In the genomic region with DNA sequence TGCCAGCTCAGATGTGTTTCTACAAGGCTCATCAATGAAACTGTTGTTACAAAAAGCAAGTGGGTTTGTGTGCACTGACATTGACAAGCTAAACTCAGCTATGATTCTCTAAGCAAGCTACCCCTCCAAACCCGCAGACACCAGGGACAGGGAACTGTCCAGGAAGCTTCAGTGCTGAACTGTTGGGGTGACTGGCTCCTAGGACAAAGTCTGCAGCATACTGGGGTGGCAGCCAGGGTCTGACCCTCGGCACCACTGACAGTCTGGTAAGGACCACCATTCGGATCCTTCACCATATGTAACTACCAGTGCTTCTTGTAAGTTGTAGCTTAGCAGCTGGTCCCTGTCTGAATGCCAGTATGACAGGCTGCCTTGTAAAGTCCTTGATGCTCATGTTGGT, we compare ENCODE assay signal across 18 mouse cellular contexts. TPM values are rescaled to one million over a fixed set of nuclear protein-coding genes. Genes with fewer than 3 reads are reported as not detected.
DNase-seq lines count a peak whose midpoint lies in the region; ATAC-seq and TF ChIP-seq lines count a peak whose summit lies in the region.
"Had no signal": no experiment of that assay in that cellular context is flagged by ENCODE, and none has a peak within 500 bp of the region (broad histone marks: within the 10 kb centered on the region; RNA-seq: fewer than 3 reads in every experiment).

No protein-coding gene starts in this region.

- no peak overlapping the region for H3K27ac ChIP-seq in heart, embryonic 10.5 days
- H3K27ac ChIP-seq in neural tube, embryonic 15.5 days (replicated peaks), result no peak overlapping the region
- H3K27ac ChIP-seq in gastrocnemius, adult 2 months, result no peak overlapping the region
- H3K27ac ChIP-seq: liver, embryonic 15.5 days; midbrain, embryonic 12.5 days had no signal

- H3K4me2 ChIP-seq in neural tube, embryonic 15.5 days, result no peak overlapping the region
- H3K4me2 ChIP-seq: liver, embryonic 15.5 days; midbrain, embryonic 12.5 days had no signal

- DNase-seq in heart, postnatal 4 days, result peak; percentile 39
- DNase-seq in heart, embryonic 10.5 days (ENCODE audit: low spot score), result no peak
- DNase-seq in neural tube, embryonic 10.5 days (ENCODE audit: extremely low spot score, low spot score), result peak; percentile 22
- peak; percentile 7 for DNase-seq in c-Kit-positive CD71-negative TER-119-negative erythroid progenitor cells, embryonic 14.5 days (ENCODE audit: low read depth)
- DNase-seq in gastrocnemius, adult 2 months, result no peak
- no peak for DNase-seq in gastrocnemius, postnatal 4 days (ENCODE audit: low spot score in 2 of 2)
- DNase-seq: cerebellum, postnatal 14 days; gastrocnemius, postnatal 25 days; heart, postnatal 36 days; kidney, postnatal 25 days; thymus, adult 2 months had no signal

- no peak for TF ChIP-seq CTCF in gastrocnemius, adult 2 months (IDR thresholded peaks at IDR 0.05)

- H3K4me3 ChIP-seq in heart, embryonic 10.5 days, result no peak overlapping the region
- no peak overlapping the region for H3K4me3 ChIP-seq in neural tube, embryonic 15.5 days (replicated peaks)
- no peak overlapping the region for H3K4me3 ChIP-seq in gastrocnemius, adult 2 months
- H3K4me3 ChIP-seq: liver, embryonic 15.5 days; midbrain, embryonic 12.5 days had no signal

- no peak overlapping the region for H3K9ac ChIP-seq in neural tube, embryonic 15.5 days (replicated peaks)
- H3K9ac ChIP-seq: liver, embryonic 15.5 days; midbrain, embryonic 12.5 days had no signal

- no peaks in the 10 kb centered on the region for H3K36me3 ChIP-seq in heart, embryonic 10.5 days
- H3K36me3 ChIP-seq in neural tube, embryonic 15.5 days, result no peaks in the 10 kb centered on the region
- H3K36me3 ChIP-seq: liver, embryonic 15.5 days; midbrain, embryonic 12.5 days had no signal

- no peaks in the 10 kb centered on the region for H3K27me3 ChIP-seq in heart, embryonic 10.5 days (ENCODE audit: insufficient read depth, poor library complexity, severe bottlenecking)
- H3K27me3 ChIP-seq in neural tube, embryonic 15.5 days (replicated peaks), result no peaks in the 10 kb centered on the region
- H3K27me3 ChIP-seq: liver, embryonic 15.5 days; midbrain, embryonic 12.5 days had no signal

- no peak for ATAC-seq in neural tube, embryonic 15.5 days (ENCODE audit: low FRiP score)
- 0 out of 2 replicates have a peak, but pooled peaks have one; percentile 28 for ATAC-seq in megakaryocyte-erythroid progenitor cell, adult 5-6 weeks (replicated peaks; ENCODE audit: low FRiP score, low TSS enrichment, poor library complexity, severe bottlenecking)
- ATAC-seq: CD4-positive, CD25-positive, alpha-beta regulatory T cell, adult 4 months had no signal

- 38% methylated on average over 3 of the region's 3 CpGs for WGBS in heart, embryonic 10.5 days
- 61% methylated on average over 3 of the region's 3 CpGs for WGBS in neural tube, embryonic 15.5 days

- intact Hi-C loops in gastrocnemius, adult 2 months (cut with DNase I), result no loop called here

- H3K9me3 ChIP-seq in heart, embryonic 10.5 days, result no peaks in the 10 kb centered on the region
- no peaks in the 10 kb centered on the region for H3K9me3 ChIP-seq in neural tube, embryonic 15.5 days (replicated peaks)
- H3K9me3 ChIP-seq: liver, embryonic 15.5 days; midbrain, embryonic 12.5 days had no signal

- no peaks in the 10 kb centered on the region for H3K4me1 ChIP-seq in heart, embryonic 10.5 days
- H3K4me1 ChIP-seq in neural tube, embryonic 15.5 days, result no peaks in the 10 kb centered on the region
- H3K4me1 ChIP-seq: liver, embryonic 15.5 days; midbrain, embryonic 12.5 days had no signal

RNA-seq across cellular contexts. Expression of a gene that starts 43.6 kb away (rescaled TPM):
- total RNA-seq in heart, postnatal 4 days (2021), result not detected
- 0.83 and 2.0 TPM in 2 replicates for polyA plus RNA-seq in heart, embryonic 10.5 days (2016; fragmentation: Nextera tagmentation; extraction: Ambion mirVana)
- not detected in 2 replicates for polyA plus RNA-seq in neural tube, embryonic 15.5 days (2015; fragmentation: Nextera tagmentation; extraction: Ambion mirVana)
- not detected in 2 replicates for total RNA-seq in megakaryocyte-erythroid progenitor cell, adult 5-6 weeks (2014; fragmentation: Nextera tagmentation)
- not detected in 2 replicates for total RNA-seq in megakaryocyte-erythroid progenitor cell, adult 5-6 weeks (2017)
- not detected for total RNA-seq in gastrocnemius, adult 2 months (2021)
- total RNA-seq in gastrocnemius, postnatal 4 days (2021), result not detected
- total RNA-seq: gastrocnemius, postnatal 25 days; heart, postnatal 36 days; left cerebral cortex, adult 8-10 months had no signal
- polyA plus RNA-seq: CD4-positive, CD25-positive, alpha-beta regulatory T cell, adult 4 months; liver, embryonic 15.5 days; spleen, adult 2 months had no signal

Comparison
In these comparisons a context has a peak if more than half of its experiments do, and no peak if none do; other contexts are left out.
1. DNase-seq: peak in heart, postnatal 4 days (single experiment), neural tube, embryonic 10.5 days (single experiment) and c-Kit-positive CD71-negative TER-119-negative erythroid progenitor cells, embryonic 14.5 days (single experiment); none in heart, embryonic 10.5 days (single experiment), gastrocnemius, adult 2 months (single experiment) and gastrocnemius, postnatal 4 days (0 of 2).